Mouse (Mus musculus) right cerebral cortex, postnatal 4 days (tissue): Measurements from ENCODE around the gene Hist2h3c1.
"Not testable (repeated sequence)": the region's sequence is repeated elsewhere in the genome, so short reads cannot be mapped to it uniquely, and the experiment has no call there.

Experiments
- DNase-seq: peaks from one replicate; pipeline ENCODE4 v3.0.0-alpha.2; 2022

Gene Hist2h3c1

DNA sequence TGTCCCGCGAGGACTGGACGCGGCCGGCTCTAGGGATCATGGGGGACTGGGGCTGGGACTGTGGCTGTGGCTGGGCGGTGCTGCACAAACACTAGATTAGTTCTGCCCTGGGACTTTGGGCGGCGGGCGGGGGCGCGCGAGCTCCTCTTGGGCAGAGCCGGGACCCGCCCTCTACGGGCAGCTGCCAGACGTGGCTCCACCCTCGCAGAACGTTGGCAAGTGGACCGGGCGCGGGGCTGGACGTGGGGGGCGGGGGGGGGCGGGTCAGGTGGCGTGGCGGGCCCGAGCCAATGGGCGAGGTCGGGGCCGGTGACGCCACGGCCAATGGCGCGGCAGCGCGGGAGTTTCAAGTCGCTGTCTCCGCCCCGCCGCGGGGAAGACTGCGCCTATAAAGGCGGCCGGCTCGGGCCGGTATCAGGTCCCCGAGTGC lies at the start of gene Hist2h3c1:
Gene Hist2h3c1, plus strand, starts transcription at position 259 of the 430 bp plus-strand sequence.
- DNase-seq: not testable (repeated sequence)

DNA sequence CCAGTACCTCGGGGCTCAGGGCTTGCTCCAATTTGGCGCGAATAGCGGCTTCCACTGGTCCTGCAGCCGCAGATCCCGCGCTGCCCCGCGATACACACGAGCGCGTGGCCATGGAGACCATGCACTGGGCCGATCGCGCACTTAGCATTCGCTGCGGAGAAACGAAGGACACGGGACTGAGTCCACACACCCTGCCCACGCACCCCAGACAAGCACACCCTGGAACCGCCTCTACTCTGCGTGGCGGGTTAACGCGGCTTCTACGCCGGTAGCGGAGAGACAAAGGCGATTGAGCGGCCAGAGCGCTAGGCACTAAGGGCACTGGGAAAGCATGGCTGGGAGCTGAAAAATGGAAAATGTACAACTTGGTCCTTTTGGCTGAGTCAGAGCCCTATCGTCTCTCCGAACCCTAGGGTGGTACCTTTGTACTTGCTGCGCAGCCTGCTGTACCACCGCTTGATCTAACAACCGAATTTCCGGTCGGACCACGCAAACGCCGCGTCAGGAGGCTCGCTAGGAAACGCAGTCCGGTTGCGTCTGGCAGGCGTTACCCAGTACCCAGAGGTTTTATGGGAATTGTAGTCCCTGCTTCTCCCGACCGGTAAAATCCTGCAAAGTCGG lies 49.2 kb upstream of the Hist2h3c1 start:
- DNase-seq: peak; percentile 86

DNA sequence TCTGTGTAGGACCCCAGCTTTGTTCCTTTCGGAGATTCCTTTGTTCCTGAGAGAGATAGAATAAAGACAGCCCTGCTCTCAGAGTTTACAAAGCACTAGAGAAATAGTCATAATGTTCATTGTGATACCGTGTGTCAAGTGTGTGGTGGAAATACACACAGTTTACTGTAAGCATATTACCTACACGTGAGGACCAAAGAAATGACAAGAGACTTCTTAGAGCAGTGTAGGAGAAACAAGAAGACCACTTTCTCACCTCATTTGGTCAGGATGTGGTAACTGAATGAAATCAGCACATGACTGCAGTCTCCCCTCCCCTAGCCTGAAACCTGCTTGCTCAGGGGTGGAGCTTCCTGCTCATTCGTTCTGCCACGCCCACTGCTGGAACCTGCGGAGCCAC lies 48.3 kb upstream of the Hist2h3c1 start:
- no peak for DNase-seq

DNA sequence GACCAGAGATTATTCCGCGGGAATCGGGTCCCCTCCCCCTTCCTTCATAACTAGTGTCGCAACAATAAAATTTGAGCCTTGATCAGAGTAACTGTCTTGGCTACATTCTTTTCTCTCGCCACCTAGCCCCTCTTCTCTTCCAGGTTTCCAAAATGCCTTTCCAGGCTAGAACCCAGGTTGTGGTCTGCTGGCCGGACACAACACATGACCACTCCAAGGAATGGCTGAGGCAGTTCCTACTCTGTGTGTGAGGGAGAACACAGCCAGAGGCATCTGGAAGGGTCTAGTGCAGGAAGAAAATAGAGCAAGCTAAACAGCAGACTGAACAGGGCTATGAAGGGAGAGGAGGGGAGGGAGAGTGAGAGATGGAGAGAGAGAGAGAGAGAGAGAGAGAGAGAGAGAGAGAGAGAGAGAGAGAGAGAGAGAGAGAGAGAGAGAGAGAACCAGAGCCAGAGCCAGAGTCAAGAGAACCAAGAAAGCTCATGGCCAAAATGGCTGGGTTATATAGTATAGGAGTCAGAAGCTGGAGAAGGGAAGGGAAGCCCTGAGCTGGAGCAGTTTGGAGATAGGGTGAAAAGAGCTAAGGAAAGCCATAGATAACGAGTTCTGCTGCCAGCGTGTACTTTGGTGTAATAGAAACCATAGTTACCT lies 47.8 kb upstream of the Hist2h3c1 start:
- DNase-seq: not testable (repeated sequence)

DNA sequence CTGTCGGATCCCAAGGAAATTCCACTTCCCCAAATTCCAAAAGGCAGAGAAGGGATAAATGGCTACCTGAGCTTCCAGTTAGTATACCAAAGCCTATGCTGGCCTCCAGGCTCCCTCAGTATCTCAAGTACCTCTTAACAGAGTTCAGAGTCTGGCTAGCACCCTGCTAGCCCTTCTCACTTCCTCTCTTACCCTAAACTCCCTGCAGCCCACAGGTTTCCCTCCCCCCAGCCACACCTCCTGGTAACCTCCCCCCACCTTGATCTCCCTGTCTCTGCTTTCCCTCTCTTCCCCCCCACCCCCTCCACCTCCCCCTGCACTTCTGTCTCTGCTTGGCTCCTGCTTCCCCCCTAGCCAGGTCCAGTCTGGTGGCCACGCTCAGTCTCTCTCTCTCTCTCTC lies 46.8 kb upstream of the Hist2h3c1 start:
- no peak for DNase-seq

DNA sequence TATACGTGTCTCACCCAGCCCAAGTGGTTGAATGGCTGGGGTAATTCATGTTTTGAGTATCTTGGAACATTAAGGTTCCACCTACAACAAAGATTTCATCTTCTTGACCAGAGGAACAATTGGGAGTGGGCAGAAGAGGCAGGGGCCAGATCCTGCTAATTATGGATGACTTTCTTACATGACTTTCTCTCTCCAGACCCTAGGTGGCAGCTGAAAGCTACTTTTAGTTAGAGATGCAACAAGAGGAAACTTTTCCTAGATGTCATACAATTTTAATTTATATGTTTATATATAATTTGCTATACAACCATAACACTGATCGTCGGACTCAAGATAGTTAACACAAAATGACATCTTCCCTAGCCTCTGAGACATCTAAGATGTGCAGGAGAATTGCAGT lies 38.7 kb upstream of the Hist2h3c1 start:
- no peak for DNase-seq

DNA sequence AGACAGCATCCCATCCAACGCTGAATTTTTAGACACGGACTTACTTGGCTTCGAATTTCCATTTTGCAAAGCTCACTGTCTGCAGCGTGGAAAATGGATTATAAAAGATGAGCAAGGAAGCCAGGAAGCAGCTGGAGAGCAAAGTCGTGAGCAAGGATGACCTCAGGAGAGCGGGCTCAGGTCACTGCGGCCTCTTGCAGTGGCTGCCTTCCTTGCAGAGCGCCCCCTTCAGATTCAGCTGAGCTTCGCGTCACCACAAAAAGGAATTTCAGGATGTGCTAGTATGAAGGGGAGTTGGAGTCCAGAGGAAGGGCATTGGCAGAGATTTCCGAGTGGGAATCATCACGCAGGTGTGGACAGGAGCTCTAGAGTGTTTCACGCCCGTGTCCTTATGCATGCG lies 37.2 kb upstream of the Hist2h3c1 start:
- DNase-seq: no peak

DNA sequence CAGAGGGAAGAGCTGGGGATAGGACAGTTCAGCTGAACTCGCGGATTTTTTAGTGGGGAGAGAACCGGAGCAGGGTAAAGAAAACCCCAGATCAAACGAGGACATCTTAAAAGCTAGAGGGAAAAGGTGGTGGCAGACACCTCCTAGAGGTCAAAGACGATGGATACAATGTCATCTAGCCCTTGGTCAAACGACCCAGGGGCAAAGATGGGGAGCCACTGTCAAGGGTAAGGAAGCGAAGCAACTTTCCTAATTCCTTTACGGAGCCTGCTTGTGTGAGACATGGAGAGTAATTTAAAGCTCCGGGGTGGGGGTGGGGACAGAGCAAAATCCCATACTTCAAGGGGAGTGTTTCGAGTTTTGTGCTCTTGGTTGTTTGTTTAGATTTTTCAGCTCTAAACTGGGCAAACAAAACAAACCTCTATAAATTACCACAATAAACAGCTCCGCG lies 27.3 kb upstream of the Hist2h3c1 start:
- DNase-seq: peak; percentile 9

DNA sequence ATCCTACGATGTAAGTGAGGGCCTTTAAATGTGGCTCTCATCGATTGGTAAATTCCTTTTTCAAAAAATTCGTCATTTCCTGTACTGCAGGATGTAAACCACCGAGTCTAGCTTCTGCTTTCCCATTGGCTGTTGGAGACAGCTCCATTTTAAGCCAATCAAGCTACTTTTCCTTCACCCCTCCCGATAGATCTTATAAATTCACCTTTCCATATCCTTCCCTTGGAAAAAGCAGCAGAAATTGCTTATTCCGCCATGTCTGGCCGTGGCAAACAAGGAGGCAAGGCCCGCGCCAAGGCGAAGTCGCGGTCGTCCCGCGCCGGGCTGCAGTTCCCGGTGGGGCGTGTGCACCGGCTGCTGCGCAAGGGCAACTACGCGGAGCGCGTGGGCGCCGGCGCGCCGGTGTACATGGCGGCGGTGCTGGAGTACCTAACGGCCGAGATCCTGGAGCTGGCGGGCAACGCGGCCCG lies 26.8 kb upstream of the Hist2h3c1 start, which contains the start of the genes Bola1 and Hist2h2ab:
Gene Bola1, minus strand, starts transcription at position 49 of the 470 bp plus-strand sequence.
Gene Hist2h2ab, plus strand, starts transcription at position 205 of the 470 bp plus-strand sequence.
- peak; percentile 65 for DNase-seq

DNA sequence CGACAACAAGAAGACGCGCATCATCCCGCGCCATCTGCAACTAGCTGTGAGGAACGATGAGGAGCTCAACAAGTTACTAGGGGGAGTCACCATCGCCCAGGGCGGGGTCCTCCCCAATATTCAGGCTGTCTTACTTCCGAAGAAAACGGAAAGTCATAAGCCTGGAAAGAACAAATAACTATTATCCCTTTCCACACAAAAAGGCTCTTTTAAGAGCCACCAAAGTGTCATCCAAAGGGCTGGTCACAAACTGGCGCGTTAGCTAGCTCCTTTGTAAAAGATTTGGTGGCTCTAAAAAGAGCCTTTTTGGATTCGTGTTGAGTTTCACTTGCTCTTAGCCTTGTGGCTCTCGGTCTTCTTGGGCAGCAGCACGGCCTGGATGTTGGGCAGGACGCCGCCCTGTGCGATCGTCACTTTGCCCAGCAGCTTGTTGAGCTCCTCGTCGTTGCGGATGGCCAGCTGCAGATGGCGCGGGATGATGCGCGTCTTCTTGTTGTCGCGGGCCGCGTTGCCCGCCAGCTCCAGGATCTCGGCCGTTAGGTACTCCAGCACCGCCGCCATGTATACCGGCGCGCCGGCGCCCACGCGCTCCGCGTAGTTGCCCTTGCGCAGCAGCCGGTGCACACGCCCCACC lies 26.2 kb upstream of the Hist2h3c1 start:
- DNase-seq: not testable (repeated sequence)

DNA sequence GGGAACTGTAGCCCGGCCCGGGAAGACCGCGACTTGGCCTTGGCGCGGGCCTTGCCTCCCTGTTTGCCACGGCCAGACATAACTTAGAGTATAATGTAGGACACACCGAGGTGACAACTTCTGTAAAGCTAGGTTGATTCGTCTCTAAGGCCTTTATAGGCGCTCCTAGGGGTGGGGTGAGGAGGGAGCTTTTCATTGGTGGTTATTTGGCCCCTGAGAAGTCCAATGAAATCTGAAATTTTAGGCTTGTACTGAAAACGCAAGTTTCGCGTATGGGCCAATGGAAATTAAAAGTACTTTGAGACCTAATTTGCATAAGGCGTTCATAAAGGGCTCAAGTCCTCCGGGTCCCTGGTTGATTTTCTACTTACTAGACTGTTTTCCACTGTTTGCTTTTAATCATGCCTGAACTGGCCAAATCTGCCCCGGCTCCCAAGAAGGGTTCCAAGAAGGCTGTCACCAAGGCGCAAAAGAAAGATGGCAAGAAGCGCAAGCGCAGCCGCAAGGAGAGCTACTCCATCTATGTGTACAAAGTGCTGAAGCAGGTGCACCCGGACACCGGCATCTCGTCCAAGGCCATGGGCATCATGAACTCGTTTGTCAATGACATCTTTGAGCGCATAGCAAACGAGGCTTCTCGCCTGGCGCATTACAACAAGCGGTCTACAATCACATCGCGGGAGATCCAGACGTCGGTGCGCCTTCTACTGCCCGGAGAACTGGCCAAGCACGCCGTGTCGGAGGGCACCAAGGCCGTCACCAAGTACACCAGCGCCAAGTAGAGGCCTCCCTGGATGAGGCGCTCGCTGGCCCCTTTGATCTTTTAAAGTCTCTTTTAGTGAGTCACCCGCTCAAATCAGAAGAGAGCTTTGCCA lies 25.5 kb upstream of the Hist2h3c1 start, which contains the start of the genes Hist2h2ac and Hist2h2be:
Gene Hist2h2ac, minus strand, starts transcription at position 116 of the 875 bp plus-strand sequence.
Gene Hist2h2be, plus strand, starts transcription at position 355 of the 875 bp plus-strand sequence.
- peak; percentile 46 for DNase-seq

DNA sequence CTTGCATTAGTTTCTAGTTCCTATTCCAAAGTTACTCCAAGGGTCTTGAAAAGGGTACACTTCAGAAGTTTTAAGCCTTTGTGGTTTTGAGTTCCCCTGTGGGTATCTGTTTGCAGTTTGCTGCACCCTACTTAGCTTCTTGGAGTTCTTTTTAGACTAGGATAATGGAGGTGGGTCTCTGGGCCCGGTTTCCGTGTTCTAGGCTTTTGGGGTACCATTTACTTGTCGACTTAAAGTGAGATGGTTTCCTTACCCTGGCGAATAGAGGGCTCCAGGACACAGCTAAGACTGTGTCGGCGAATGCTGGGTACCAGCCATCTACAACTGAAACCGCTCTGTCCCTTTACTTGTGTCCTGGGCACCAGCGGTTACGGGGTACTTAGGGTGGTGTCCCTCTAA lies 24.8 kb upstream of the Hist2h3c1 start:
- no peak for DNase-seq

DNA sequence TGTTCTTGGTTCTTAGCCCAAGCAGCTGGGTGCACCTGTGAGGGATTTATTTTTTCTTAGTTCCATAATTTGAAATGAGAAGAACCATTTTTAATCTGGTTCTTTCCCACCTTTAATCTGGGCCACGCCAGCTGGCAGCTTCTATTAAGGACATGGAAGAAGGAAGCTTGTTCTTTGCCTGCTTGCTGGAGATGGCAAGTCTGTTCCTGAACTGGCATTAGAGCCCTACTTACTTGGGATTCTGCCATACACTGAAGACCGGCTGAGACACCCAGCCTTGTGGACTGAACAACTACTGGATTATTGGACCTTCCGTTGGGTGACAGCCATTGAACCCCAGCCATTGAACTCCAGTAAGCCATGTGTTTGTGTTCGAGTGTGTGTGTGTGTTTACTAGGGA lies 23.7 kb upstream of the Hist2h3c1 start:
- no peak for DNase-seq

DNA sequence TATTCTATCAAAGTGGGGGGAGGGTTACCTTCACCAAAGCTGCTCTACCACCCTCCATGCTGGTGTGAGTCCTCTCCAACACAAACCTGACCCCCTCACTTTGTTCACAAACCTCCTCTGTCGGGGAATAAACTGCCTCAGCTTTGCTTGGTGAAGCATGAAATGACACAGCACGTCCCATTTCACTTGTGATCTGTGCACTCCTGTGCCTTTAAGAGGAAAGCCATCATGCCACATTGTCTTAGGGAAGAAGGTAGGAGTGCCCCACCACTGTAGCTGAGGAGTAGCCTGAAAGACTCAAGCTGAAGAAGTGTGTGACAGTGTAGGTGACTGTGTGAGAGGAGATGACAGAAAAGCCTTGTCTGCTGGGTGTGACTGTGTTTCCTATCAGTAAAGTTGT lies 21.1 kb upstream of the Hist2h3c1 start:
- no peak for DNase-seq

DNA sequence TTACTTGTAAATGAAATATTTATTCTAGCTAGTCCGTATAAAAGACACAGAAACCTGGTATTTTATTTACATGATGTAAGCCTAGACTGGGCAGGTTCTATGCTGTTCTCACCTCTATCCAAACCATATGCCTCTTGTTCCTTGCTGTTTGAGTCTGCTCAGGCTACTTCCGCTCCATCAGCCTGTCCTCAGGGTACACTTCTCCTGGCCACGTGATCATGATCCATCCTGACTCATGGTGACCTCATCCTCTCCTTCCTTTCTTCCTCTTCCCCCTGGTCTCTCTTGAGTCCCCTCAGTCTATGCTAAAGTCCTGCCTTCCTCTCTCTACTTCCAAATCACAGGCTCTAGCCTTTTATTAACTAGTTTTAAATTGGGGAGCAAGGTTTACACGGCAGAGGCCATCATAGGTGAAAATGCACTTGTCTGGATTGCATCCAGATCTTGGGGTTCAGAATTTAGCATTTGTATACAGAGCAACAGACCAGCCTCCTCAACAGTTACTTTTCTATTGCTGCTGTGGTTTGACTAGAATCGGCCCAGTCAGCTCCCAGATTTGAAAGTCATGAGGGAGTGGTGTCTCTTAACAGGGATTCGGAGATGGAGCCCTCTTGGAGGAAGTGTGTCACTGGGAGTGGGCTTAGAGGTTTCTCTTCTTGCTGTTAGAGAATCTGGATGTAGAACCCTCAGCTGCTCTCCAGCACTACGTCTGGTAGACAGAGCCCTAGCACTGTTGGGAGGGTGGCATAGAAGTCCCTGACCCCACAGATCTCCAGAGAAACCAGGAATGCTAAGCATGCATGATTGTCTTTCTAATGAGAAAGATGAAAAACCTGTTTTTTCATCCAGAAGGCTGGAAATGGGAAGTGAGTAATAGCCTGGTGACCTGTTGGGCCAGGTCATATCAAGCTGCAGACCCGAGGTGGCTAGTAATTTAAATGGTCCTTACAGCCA lies 19.5 kb upstream of the Hist2h3c1 start:
- DNase-seq: no peak

DNA sequence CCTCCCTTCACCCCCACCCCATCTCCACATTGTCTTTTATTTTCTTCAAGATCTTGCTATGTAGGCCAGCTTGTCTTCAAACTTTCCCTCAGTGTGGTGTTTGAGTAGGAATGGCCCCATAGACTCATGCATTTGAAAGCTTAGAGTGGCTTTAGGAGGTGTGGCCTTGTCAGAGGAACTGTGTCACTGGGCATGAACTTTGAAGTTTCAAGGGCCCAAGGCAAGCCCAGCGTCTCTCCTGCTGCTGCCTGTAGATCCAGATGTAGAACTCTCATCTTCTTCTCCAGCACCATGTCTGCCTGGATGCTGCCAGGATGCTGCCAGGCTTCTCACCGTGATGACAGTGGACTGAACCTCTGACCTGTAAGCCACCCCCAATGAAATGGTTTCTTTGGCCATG lies 17.7 kb upstream of the Hist2h3c1 start:
- DNase-seq: no peak

DNA sequence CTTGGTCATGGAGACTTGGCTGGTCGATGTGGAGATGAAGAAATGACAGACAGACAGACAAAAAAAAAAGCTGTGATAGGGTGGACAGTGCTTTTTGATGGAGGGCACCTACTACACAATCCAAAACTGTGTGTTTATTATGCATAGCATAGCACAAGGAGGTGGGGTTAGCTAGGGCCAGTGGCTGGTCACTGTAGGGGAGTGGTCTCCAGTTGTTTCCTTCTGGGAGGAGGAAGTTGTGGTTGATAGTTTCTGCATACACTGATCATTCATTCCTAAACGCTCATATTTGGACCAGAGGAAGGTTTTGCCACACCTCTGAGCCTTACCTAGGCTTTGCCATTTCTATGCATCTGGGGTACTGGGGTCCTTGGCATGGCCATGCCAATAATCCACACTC lies 16.1 kb upstream of the Hist2h3c1 start:
- no peak for DNase-seq

DNA sequence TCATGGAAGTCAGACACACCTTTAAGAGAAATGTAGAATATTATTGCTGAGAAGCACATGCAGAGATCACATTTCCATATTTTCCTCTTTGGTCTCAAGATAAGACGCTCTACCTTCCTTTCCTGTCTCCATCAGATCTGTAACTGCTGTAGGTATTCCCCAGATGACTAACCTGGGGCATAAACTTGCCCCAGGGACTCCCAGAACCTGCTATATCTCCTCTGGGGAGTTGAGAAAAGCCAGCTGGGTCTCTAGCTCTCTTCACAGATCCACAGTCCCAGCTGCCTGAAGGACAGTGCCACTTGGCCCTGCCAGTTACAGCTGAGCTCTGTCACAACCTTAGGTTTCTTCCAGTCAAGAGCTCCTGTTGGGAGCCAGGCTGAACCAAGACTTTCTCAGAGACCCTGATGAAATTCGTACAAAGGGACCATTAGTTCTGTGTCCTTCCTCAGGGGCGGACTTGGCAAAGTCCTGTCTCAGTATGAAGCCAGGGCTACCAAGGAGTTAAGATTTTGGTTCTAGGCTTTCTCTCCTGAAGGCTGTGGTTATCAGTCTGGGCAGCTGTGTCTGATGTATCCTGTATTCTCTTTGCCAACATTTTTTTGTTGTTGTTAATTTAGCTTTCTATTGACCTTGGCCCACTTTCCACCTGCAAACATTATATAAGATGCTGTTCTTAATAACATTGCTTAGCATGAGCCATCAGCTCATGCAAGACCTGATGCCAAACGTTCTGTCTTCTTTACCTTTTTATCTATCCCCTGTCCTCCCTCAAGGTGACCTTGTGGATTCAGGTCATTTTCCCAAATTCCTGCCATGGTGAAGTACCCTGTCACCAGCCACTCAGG lies 15.4 kb upstream of the Hist2h3c1 start:
- DNase-seq: no peak

DNA sequence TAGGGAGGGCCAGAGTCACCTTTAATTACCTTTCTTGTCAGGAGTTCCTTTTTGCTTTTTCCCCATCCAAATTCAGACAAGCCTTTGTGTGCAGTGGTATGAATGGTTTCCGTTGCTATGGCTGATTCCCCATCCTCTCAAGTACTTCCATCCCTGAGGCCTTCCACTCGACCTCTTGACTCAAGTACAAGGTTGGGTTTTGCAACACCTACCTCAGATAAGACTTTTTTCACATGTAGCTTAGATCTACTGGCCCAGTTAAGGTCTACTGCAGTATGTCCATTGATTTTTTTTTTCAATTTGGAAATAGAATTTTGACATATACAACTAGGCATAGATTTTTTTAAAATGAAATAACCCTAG lies 14.7 kb upstream of the Hist2h3c1 start:
- no peak for DNase-seq

DNA sequence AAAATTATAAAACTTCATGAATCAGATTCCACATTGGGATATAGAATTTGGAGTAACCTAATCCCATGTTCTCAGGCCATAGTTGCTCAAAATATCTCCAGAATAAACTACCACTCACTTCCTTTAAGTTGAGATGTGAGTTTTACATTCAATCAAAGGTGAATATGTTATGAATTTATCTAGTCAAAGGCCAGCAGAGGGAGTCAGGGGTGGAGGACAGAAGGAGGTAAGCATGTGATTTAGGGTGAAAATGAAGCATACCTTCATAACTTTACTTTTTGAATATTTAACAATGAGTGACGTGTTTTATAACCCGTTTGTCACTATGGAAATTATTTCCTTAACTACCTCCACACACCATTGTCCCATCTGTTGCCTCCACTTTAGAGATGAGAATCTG lies 11.6 kb upstream of the Hist2h3c1 start:
- DNase-seq: no peak

DNA sequence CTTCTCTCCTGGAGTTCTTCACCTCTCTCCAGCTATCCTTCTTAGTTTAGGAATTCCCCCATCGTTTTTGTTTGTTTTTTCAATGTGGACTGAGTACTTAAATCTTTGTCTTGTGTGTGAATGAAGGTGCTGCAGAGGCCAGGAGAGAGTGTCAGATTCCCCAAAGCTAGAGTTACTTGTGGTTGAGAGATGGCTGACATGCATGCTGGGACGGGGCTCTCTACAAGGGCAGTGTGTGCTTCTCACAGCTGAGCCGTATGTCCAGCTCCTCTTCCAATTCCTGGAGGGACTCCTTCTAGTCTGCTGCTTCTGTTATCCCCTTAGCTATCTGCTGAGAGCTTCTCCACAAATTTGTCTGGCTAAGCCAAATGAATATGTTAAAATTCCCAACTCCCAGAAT lies 10.6 kb upstream of the Hist2h3c1 start:
- DNase-seq: no peak
